Mouse (Mus musculus): ENCODE data around the gene Klhdc4. TPM values are rescaled to one million over a fixed set of nuclear protein-coding genes. Genes with fewer than 3 reads are reported as not detected.

Gene Klhdc4
- polyA plus RNA-seq, 1 experiment from 2014 or later: 49.4 TPM

GRCm38 (mm10) chr8:121827726-121828125 is 1.6 kb downstream of the Klhdc4 start:
- no peaks in the 10 kb centered on the region for H3K27me3 ChIP-seq (ENCODE audit: control insufficient read depth, insufficient read depth, low read length)
- no peak overlapping the region for H3K4me2 ChIP-seq
- no peaks in the 10 kb centered on the region for H3K9me3 ChIP-seq (ENCODE audit: control insufficient read depth, low read length)
- WGBS: 94% methylated on average over 5 of the region's 5 CpGs
- H3K4me1 ChIP-seq (ENCODE audit: control insufficient read depth, insufficient read depth, low read length): peaks cover 7% of the 10 kb centered on the region
- ATAC-seq (ENCODE audit: low FRiP score) (no peak), DNase-seq (ENCODE audit: low spot score, missing footprints) (no peak)
- H3K4me3 ChIP-seq (ENCODE audit: low read depth, low read length): no peak overlapping the region
- no peak overlapping the region for H3K27ac ChIP-seq (ENCODE audit: low read depth, low read length)
- H3K9ac ChIP-seq (ENCODE audit: low read length): no peak overlapping the region
- no peaks in the 10 kb centered on the region for H3K36me3 ChIP-seq (ENCODE audit: control insufficient read depth, insufficient read depth, low read length)

GRCm38 (mm10) chr8:121821770-121822169 is 7.6 kb downstream of the Klhdc4 start:
- H3K4me1 ChIP-seq (ENCODE audit: control insufficient read depth, insufficient read depth, low read length): no peaks in the 10 kb centered on the region
- no peak overlapping the region for H3K4me3 ChIP-seq (ENCODE audit: low read depth, low read length)
- 95% methylated on average over 7 of the region's 9 CpGs for WGBS
- peaks cover 9% of the 10 kb centered on the region for H3K36me3 ChIP-seq (ENCODE audit: control insufficient read depth, insufficient read depth, low read length)
- H3K27ac ChIP-seq (ENCODE audit: low read depth, low read length): no peak overlapping the region
- DNase-seq (ENCODE audit: low spot score, missing footprints) (no peak), ATAC-seq (ENCODE audit: low FRiP score) (no peak)
- no peak overlapping the region for H3K9ac ChIP-seq (ENCODE audit: low read length)
- no peak overlapping the region for H3K4me2 ChIP-seq
- H3K27me3 ChIP-seq (ENCODE audit: control insufficient read depth, insufficient read depth, low read length): no peaks in the 10 kb centered on the region
- H3K9me3 ChIP-seq (ENCODE audit: control insufficient read depth, low read length): no peaks in the 10 kb centered on the region

- Histone ChIP-seq H3K27ac (ENCODE audit: low read depth, low read length) (no peak overlapping the region), H3K4me2 (no peak overlapping the region), H3K4me3 (ENCODE audit: low read depth, low read length) (no peak overlapping the region), H3K9me3 (ENCODE audit: control insufficient read depth, low read length) (no peaks in the 10 kb centered on the region), H3K9ac (ENCODE audit: low read length) (no peak overlapping the region), H3K36me3 (ENCODE audit: control insufficient read depth, insufficient read depth, low read length) (peaks cover 9% of the 10 kb centered on the region), H3K4me1 (ENCODE audit: control insufficient read depth, insufficient read depth, low read length) (no peaks in the 10 kb centered on the region), H3K27me3 (ENCODE audit: control insufficient read depth, insufficient read depth, low read length) (no peaks in the 10 kb centered on the region)
- 91% methylated on average over 11 of the region's 11 CpGs for WGBS
- ATAC-seq (ENCODE audit: low FRiP score): no peak
- no peak for DNase-seq (ENCODE audit: low spot score, missing footprints)
Measured at GRCm38 (mm10) chr8:121821320-121821719, 8.0 kb downstream of the Klhdc4 start.

GRCm38 (mm10) chr8:121820840-121821239 is 8.5 kb downstream of the Klhdc4 start:
- 92% methylated on average over 6 of the region's 6 CpGs for WGBS
- Histone ChIP-seq H3K4me3 (ENCODE audit: low read depth, low read length) (no peak overlapping the region), H3K4me1 (ENCODE audit: control insufficient read depth, insufficient read depth, low read length) (no peaks in the 10 kb centered on the region), H3K36me3 (ENCODE audit: control insufficient read depth, insufficient read depth, low read length) (peaks cover 9% of the 10 kb centered on the region), H3K27me3 (ENCODE audit: control insufficient read depth, insufficient read depth, low read length) (no peaks in the 10 kb centered on the region), H3K27ac (ENCODE audit: low read depth, low read length) (no peak overlapping the region), H3K9me3 (ENCODE audit: control insufficient read depth, low read length) (no peaks in the 10 kb centered on the region), H3K4me2 (no peak overlapping the region), H3K9ac (ENCODE audit: low read length) (no peak overlapping the region)
- ATAC-seq (ENCODE audit: low FRiP score) (no peak), DNase-seq (ENCODE audit: low spot score, missing footprints) (no peak)

GRCm38 (mm10) chr8:121818226-121818625 is 11.1 kb downstream of the Klhdc4 start:
- no peak for ATAC-seq (ENCODE audit: low FRiP score)
- peaks cover 12% of the 10 kb centered on the region for H3K36me3 ChIP-seq (ENCODE audit: control insufficient read depth, insufficient read depth, low read length)
- H3K9me3 ChIP-seq (ENCODE audit: control insufficient read depth, low read length): no peaks in the 10 kb centered on the region
- DNase-seq (ENCODE audit: low spot score, missing footprints): peak; percentile 35
- no peak overlapping the region for H3K4me2 ChIP-seq
- H3K27me3 ChIP-seq (ENCODE audit: control insufficient read depth, insufficient read depth, low read length): no peaks in the 10 kb centered on the region
- H3K4me3 ChIP-seq (ENCODE audit: low read depth, low read length): no peak overlapping the region
- H3K9ac ChIP-seq (ENCODE audit: low read length): no peak overlapping the region
- no peaks in the 10 kb centered on the region for H3K4me1 ChIP-seq (ENCODE audit: control insufficient read depth, insufficient read depth, low read length)
- H3K27ac ChIP-seq (ENCODE audit: low read depth, low read length): no peak overlapping the region
- 77% methylated on average over 7 of the region's 7 CpGs for WGBS

GRCm38 (mm10) chr8:121811931-121812570 is 17.3 kb downstream of the Klhdc4 start:
- Histone ChIP-seq H3K27ac (ENCODE audit: low read depth, low read length) (no peak overlapping the region), H3K9ac (ENCODE audit: low read length) (no peak overlapping the region), H3K27me3 (ENCODE audit: control insufficient read depth, insufficient read depth, low read length) (no peaks in the 10 kb centered on the region), H3K36me3 (ENCODE audit: control insufficient read depth, insufficient read depth, low read length) (peaks cover 3% of the 10 kb centered on the region), H3K4me2 (no peak overlapping the region), H3K4me1 (ENCODE audit: control insufficient read depth, insufficient read depth, low read length) (no peaks in the 10 kb centered on the region), H3K4me3 (ENCODE audit: low read depth, low read length) (no peak overlapping the region), H3K9me3 (ENCODE audit: control insufficient read depth, low read length) (no peaks in the 10 kb centered on the region)
- WGBS: 95% methylated on average over 12 of the region's 12 CpGs
- DNase-seq (ENCODE audit: low spot score, missing footprints): no peak
- ATAC-seq (ENCODE audit: low FRiP score): no peak

GRCm38 (mm10) chr8:121811502-121811901 is 17.9 kb downstream of the Klhdc4 start:
- H3K4me1 ChIP-seq (ENCODE audit: control insufficient read depth, insufficient read depth, low read length): no peaks in the 10 kb centered on the region

GRCm38 (mm10) chr8:121809524-121810155 is 19.7 kb downstream of the Klhdc4 start:
- WGBS: 94% methylated on average over 11 of the region's 11 CpGs
- peaks cover 3% of the 10 kb centered on the region for H3K36me3 ChIP-seq (ENCODE audit: control insufficient read depth, insufficient read depth, low read length)
- no peaks in the 10 kb centered on the region for H3K27me3 ChIP-seq (ENCODE audit: control insufficient read depth, insufficient read depth, low read length)
- no peak overlapping the region for H3K4me3 ChIP-seq (ENCODE audit: low read depth, low read length)
- H3K27ac ChIP-seq (ENCODE audit: low read depth, low read length): no peak overlapping the region
- H3K9ac ChIP-seq (ENCODE audit: low read length): no peak overlapping the region
- H3K4me1 ChIP-seq (ENCODE audit: control insufficient read depth, insufficient read depth, low read length): no peaks in the 10 kb centered on the region
- H3K9me3 ChIP-seq (ENCODE audit: control insufficient read depth, low read length): no peaks in the 10 kb centered on the region
- no peak overlapping the region for H3K4me2 ChIP-seq
- DNase-seq (ENCODE audit: low spot score, missing footprints) (no peak), ATAC-seq (ENCODE audit: low FRiP score) (no peak)

More at GRCm38 (mm10) chr8:121811502-121811901, 17.9 kb downstream of the Klhdc4 start:
- Histone ChIP-seq H3K4me3 (ENCODE audit: low read depth, low read length) (no peak overlapping the region), H3K27ac (ENCODE audit: low read depth, low read length) (no peak overlapping the region), H3K9me3 (ENCODE audit: control insufficient read depth, low read length) (no peaks in the 10 kb centered on the region), H3K27me3 (ENCODE audit: control insufficient read depth, insufficient read depth, low read length) (no peaks in the 10 kb centered on the region), H3K36me3 (ENCODE audit: control insufficient read depth, insufficient read depth, low read length) (peaks cover 3% of the 10 kb centered on the region), H3K4me2 (no peak overlapping the region), H3K9ac (ENCODE audit: low read length) (no peak overlapping the region)
- no peak for ATAC-seq (ENCODE audit: low FRiP score)
- DNase-seq (ENCODE audit: low spot score, missing footprints): no peak
- 88% methylated on average over 3 of the region's 3 CpGs for WGBS

- no peak overlapping the region for H3K27ac ChIP-seq (ENCODE audit: low read depth, low read length)
- H3K9ac ChIP-seq (ENCODE audit: low read length): no peak overlapping the region
- H3K27me3 ChIP-seq (ENCODE audit: control insufficient read depth, insufficient read depth, low read length): no peaks in the 10 kb centered on the region
- no peaks in the 10 kb centered on the region for H3K4me1 ChIP-seq (ENCODE audit: control insufficient read depth, insufficient read depth, low read length)
- WGBS: 76% methylated on average over 11 of the region's 11 CpGs
- no peaks in the 10 kb centered on the region for H3K9me3 ChIP-seq (ENCODE audit: control insufficient read depth, low read length)
- no peak for DNase-seq (ENCODE audit: low spot score, missing footprints)
- no peaks in the 10 kb centered on the region; the same call in none of the 2 replicates for H3K36me3 ChIP-seq (ENCODE audit: control insufficient read depth, insufficient read depth, low read length)
- H3K4me3 ChIP-seq (ENCODE audit: low read depth, low read length): no peak overlapping the region
- ATAC-seq (ENCODE audit: low FRiP score): no peak
- no peak overlapping the region for H3K4me2 ChIP-seq
Measured at GRCm38 (mm10) chr8:121808032-121808431, 21.3 kb downstream of the Klhdc4 start.
